Mouse (Mus musculus): ENCODE results near the gene Dkk3. TPM values are rescaled to one million over a fixed set of nuclear protein-coding genes. Genes with fewer than 3 reads are reported as not detected.

The Dkk3 gene
- polyA plus RNA-seq, 1 experiment from 2014 or later: 2.5 TPM

Other genes starting within 250 kb of the Dkk3 start
- gene Usp47, start 135.6 kb downstream of the Dkk3 start, polyA plus RNA-seq (2015; fragmentation: Nextera tagmentation; extraction: Ambion mirVana): 17.5 and 18.2 TPM in 2 replicates
- gene Mical2, start 66.8 kb upstream of the Dkk3 start, polyA plus RNA-seq (2015; fragmentation: Nextera tagmentation; extraction: Ambion mirVana): 1.8 TPM in 2 replicates